Mouse (Mus musculus) liver, embryonic 14.5 days (tissue): ENCODE data around the gene Pbx4. TPM values are rescaled to one million over a fixed set of nuclear protein-coding genes. Genes with fewer than 3 reads are reported as not detected.

Experiments
- ATAC-seq: fragments of 200-750 bp; cut with Nextera tagmentation; 2 replicates; pipeline ENCODE4 v1.8.0; 2017; ENCODE audit warnings: moderate number of reproducible peaks, mild to moderate bottlenecking, moderate library complexity; ENCODE audit not compliant: insufficient read depth
- DNase-seq, 3 experiments: peaks; one replicate each; pipeline ENCODE4 v3.0.0-alpha.2; 2012 to 2013; ENCODE audit warnings: low read depth in 3 of 3, low spot score in 3 of 3
- H3K27ac ChIP-seq: fragments of 300-500 bp; sonication (generic); 2 replicates; pipeline ENCODE4 v1.5.1; 2014; ENCODE audit warnings: moderate library complexity, mild to moderate bottlenecking, control low read depth, inconsistent platforms
- H3K27me3 ChIP-seq: fragments of 300-500 bp; sonication (generic); 2 replicates; pipeline ENCODE4 v1.6.1; 2014; ENCODE audit warnings: mild to moderate bottlenecking, low read length, moderate library complexity; ENCODE audit not compliant: control insufficient read depth, insufficient read depth
- H3K36me3 ChIP-seq: fragments of 300-500 bp; sonication (generic); replicated peaks from 2 replicates; pipeline ENCODE4 v1.6.1; 2014; ENCODE audit warnings: low read depth; ENCODE audit not compliant: control insufficient read depth, insufficient read depth
- H3K4me1 ChIP-seq, 2 experiments: fragments of 200-500 bp in 1 of 2; fragments of 300-500 bp in 1 of 2; sonication (generic) in 1 of 2; replicated peaks; 2 replicates each; pipeline ENCODE4 v1.6.1; 2012 to 2014; ENCODE audit warnings: antibody characterized with exemption in 1 of 2, inconsistent platforms in 1 of 2, low read length in 1 of 2; ENCODE audit not compliant: control insufficient read depth in 2 of 2, insufficient read depth in 2 of 2
- H3K4me2 ChIP-seq: fragments of 300-500 bp; sonication (generic); 2 replicates; pipeline ENCODE4 v1.6.1; 2014; ENCODE audit warnings: low read depth, mild to moderate bottlenecking, control low read depth, moderate library complexity
- H3K4me3 ChIP-seq, 2 experiments: fragments of 200-500 bp in 1 of 2; fragments of 300-500 bp in 1 of 2; sonication (generic) in 1 of 2; 2 replicates each; pipeline ENCODE4 v1.5.1; 2012 to 2014; ENCODE audit warnings: low read depth in 2 of 2, low read length in 2 of 2, mild to moderate bottlenecking in 2 of 2, control low read depth in 1 of 2, inconsistent platforms in 1 of 2, moderate library complexity in 1 of 2; ENCODE audit not compliant: insufficient read depth in 1 of 2
- H3K9ac ChIP-seq: fragments of 300-500 bp; sonication (generic); replicated peaks from 2 replicates; pipeline ENCODE4 v1.6.1; 2014; ENCODE audit warnings: mild to moderate bottlenecking, control low read depth, moderate library complexity
- H3K9me3 ChIP-seq: fragments of 300-500 bp; sonication (generic); 2 replicates; pipeline ENCODE4 v1.6.1; 2016; ENCODE audit warnings: low read length, mixed read lengths; ENCODE audit not compliant: control insufficient read depth
- CTCF ChIP-seq: IDR thresholded peaks from 2 replicates; pipeline ENCODE4 v1.5.1; 2016; ENCODE audit warnings: antibody characterized with exemption, low read depth, control low read depth
- EP300 ChIP-seq: IDR thresholded peaks from 2 replicates; pipeline ENCODE4 v1.6.1; 2016; ENCODE audit warnings: antibody characterized with exemption, low read depth
- WGBS: fragments of 180-500 bp; shearing (Covaris S2); extraction: QIAGEN DNeasy Blood & Tissue Kit; methylation state at CpG from one replicate; pipeline ENCODE4 v1.1.7; 2014; ENCODE audit not compliant: insufficient replicate concordance; 5-methylcytosine and 5-hydroxymethylcytosine counted together
- polyA plus RNA-seq, 2 experiments: library from polyadenylated mRNA; depleted of rRNA in 1 of 2; stranded (reverse) in 1 of 2; unstranded in 1 of 2; fragments of >200 nt; fragmentation: Nextera tagmentation in 1 of 2; extraction: Ambion mirVana in 1 of 2; gene quantifications; 2 replicates each; pipeline versions ENCODE4 v1.2.1 to v1.2.3; 2012 to 2014

Gene Pbx4
- polyA plus RNA-seq, 2 experiments, result 1.7 to 2.5 TPM

DNA sequence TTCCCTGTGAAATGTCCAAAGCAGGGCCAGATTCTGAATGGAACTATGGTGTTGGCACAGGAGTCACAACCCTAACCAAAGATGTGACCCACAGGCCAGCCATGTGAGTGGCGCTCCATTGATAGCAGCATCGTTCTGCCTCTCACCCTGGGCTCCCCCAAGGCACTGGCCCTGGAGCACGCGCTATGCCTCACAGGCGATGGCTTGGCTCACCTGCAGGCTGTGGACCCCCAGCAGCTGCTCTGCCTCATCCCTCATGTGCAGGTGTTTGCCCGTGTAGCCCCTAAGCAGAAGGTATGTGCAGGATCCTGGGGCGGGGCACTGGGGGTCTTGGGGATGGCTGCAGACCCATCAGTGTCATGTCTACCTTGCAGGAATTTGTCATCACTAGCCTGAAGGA lies 28.9 kb upstream of the Pbx4 start:
- H3K9ac ChIP-seq, result no peak overlapping the region
- H3K36me3 ChIP-seq, result peaks cover 75% of the 10 kb centered on the region
- 0 out of 4 replicates have a peak, but pooled peaks cover 0 to 2% of the 10 kb centered on the region in 2 experiments for H3K4me1 ChIP-seq
- 87% methylated on average over 7 of the region's 7 CpGs for WGBS
- H3K9me3 ChIP-seq, result no peaks in the 10 kb centered on the region
- no peak for DNase-seq
- no peak overlapping the region for H3K27ac ChIP-seq
- no peak for TF ChIP-seq CTCF
- TF ChIP-seq EP300, result no peak
- no peak overlapping the region for H3K4me3 ChIP-seq
- no peak for ATAC-seq
- H3K4me2 ChIP-seq, result no peak overlapping the region
- no peaks in the 10 kb centered on the region for H3K27me3 ChIP-seq

DNA sequence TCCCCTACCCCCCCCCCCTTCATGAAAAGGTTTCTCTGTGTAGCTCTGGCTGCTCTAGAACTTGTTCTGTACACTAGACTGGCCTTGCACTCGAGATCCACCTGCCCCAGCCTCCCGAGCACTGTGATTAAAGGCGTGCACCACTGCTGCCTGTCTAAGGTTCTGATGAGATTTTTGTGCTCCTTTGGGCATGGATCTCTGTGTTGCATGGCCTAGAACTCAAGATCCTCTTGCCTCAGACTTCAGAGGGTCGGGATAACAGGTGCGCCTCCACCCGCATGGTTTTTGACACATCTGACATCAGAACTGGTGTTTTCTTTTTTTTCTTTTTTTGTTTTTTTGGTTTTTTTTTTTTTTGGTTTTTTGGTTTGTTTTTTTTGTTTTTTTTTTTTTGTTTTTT lies 27.8 kb upstream of the Pbx4 start:
- Histone ChIP-seq H3K9me3 (no peaks in the 10 kb centered on the region), H3K9ac (no peak overlapping the region), H3K4me3 (no peak overlapping the region), H3K4me1 (peaks cover 4 to 7% of the 10 kb centered on the region in 2 experiments; a peak in 3 of 4 replicates), H3K36me3 (peaks cover 65% of the 10 kb centered on the region), H3K27me3 (no peaks in the 10 kb centered on the region), H3K4me2 (no peak overlapping the region), H3K27ac (no peak overlapping the region)
- no peak for TF ChIP-seq CTCF
- TF ChIP-seq EP300, result no peak
- ATAC-seq, result no peak
- DNase-seq, result no peak
- WGBS, result 83% methylated on average over 6 of the region's 6 CpGs

DNA sequence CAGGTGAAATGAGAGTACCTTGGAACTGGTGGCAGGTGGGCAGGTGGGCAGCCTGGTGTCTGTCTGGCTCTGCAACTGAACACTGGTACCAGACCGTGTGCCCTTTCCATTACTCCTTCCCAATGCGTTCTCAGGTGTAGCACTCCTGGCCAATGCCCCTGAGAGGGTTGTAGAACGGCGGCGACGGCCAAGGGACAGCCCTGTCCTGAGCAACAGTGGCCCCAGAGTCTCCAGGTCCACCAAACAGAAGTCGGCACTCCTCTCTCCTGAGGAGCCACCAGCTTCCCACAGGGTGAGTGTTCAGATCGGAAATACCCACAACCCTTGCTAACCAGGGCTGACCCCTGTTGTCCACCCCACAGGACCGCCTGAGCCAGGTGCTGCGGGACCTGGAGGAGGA lies 27.2 kb upstream of the Pbx4 start:
- Histone ChIP-seq H3K9ac (no peak overlapping the region), H3K36me3 (peaks cover 60% of the 10 kb centered on the region), H3K4me2 (no peak overlapping the region), H3K4me3 (no peak overlapping the region), H3K9me3 (no peaks in the 10 kb centered on the region), H3K27me3 (no peaks in the 10 kb centered on the region), H3K4me1 (peaks cover 4 to 7% of the 10 kb centered on the region in 2 experiments; a peak in 3 of 4 replicates), H3K27ac (no peak overlapping the region)
- no peak for DNase-seq
- ATAC-seq, result no peak
- TF ChIP-seq EP300, result no peak
- no peak for TF ChIP-seq CTCF
- WGBS, result 86% methylated on average over 10 of the region's 10 CpGs

DNA sequence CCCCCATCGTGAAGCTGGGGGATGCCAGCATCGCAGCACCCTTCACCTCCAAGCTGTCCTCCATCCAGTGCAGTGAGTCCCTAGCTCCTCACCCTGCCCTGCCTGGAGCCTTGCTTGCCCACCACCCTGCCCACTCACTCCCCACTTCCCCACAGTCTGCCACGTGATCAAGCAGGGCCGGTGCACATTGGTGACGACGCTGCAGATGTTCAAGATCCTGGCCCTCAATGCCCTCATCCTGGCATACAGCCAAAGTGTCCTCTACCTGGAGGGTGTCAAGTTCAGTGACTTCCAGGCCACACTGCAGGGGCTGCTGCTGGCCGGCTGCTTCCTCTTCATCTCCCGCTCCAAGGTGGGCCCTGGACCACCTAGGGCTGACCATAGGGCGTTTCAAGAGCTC lies 26.8 kb upstream of the Pbx4 start:
- Histone ChIP-seq H3K9ac (no peak overlapping the region), H3K4me1 (peaks cover 4 to 7% of the 10 kb centered on the region in 2 experiments; a peak in 3 of 4 replicates), H3K27me3 (no peaks in the 10 kb centered on the region), H3K4me2 (no peak overlapping the region), H3K36me3 (peaks cover 55% of the 10 kb centered on the region), H3K27ac (no peak overlapping the region), H3K9me3 (no peaks in the 10 kb centered on the region), H3K4me3 (no peak overlapping the region)
- DNase-seq, result no peak
- WGBS, result 84% methylated on average over 9 of the region's 9 CpGs
- no peak for ATAC-seq
- TF ChIP-seq EP300 (no peak), CTCF (no peak)

DNA sequence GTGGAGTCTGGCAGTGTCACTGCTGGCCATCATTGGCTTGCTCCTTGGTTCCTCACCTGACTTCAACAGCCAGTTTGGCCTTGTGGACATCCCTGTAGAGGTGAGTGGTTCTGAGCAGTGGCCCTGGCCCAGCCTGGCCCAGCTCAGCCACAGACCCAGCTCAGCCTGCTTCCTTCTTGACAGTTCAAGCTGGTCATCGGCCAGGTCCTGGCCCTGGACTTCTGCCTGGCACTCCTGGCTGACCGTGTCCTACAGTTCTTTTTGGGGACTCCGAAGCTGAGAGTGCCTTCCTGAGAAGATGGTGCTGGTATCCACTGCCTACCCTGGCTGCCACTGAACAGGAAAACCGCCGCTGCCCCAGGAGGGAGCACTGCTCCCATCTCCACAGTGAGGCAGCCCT lies 25.1 kb upstream of the Pbx4 start:
- 89% methylated on average over 5 of the region's 5 CpGs for WGBS

More for the DNA sequence above, 25.1 kb upstream of the Pbx4 start:
- no peak overlapping the region for H3K27ac ChIP-seq
- ATAC-seq, result no peak
- no peak overlapping the region for H3K9ac ChIP-seq
- H3K4me1 ChIP-seq, result peaks cover 4 to 7% of the 10 kb centered on the region in 2 experiments; a peak in 3 of 4 replicates
- H3K27me3 ChIP-seq, result no peaks in the 10 kb centered on the region
- no peak overlapping the region for H3K4me3 ChIP-seq
- no peaks in the 10 kb centered on the region for H3K9me3 ChIP-seq
- DNase-seq, result no peak
- H3K36me3 ChIP-seq, result peaks cover 41% of the 10 kb centered on the region
- H3K4me2 ChIP-seq, result no peak overlapping the region
- TF ChIP-seq EP300 (no peak), CTCF (no peak)
